Mouse (Mus musculus) megakaryocyte, embryonic 14.5 days (primary cell): ENCODE results near the gene Tnfrsf14. TPM values are rescaled to one million over a fixed set of nuclear protein-coding genes. Genes with fewer than 3 reads are reported as not detected.

Experiments used
- H3K27me3 ChIP-seq: replicated peaks from 2 replicates; pipeline ENCODE3; 2012; ENCODE audit warnings: inconsistent platforms
- H3K36me3 ChIP-seq: replicated peaks from 2 replicates; pipeline ENCODE3; 2012; ENCODE audit warnings: low read length, inconsistent platforms, mixed read lengths
- H3K4me1 ChIP-seq: 2 replicates; pipeline ENCODE4 v1.6.1; 2012; ENCODE audit warnings: inconsistent platforms
- H3K4me3 ChIP-seq: replicated peaks from 2 replicates; pipeline ENCODE3; 2012; ENCODE audit warnings: moderate library complexity, mild to moderate bottlenecking, inconsistent platforms
- H3K9me3 ChIP-seq: 2 replicates; pipeline ENCODE4 v1.6.1; 2012; ENCODE audit warnings: inconsistent platforms
- FLI1 ChIP-seq: IDR thresholded peaks from 2 replicates; pipeline ENCODE4 v1.6.1; 2012; ENCODE audit warnings: low read length, inconsistent platforms, mixed read lengths
- GATA1 ChIP-seq: IDR thresholded peaks from 3 replicates; pipeline ENCODE4 v1.6.1; 2012; ENCODE audit warnings: mixed read lengths, low read length, inconsistent platforms, borderline replicate concordance
- polyA plus RNA-seq: library from polyadenylated mRNA; stranded (reverse); fragments of >175 nt; gene quantifications from 2 replicates; pipeline ENCODE4 v1.2.3, GENCODE M21; 2012; ENCODE audit warnings: low replicate concordance; ENCODE audit not compliant: insufficient read depth

Tnfrsf14 gene
- polyA plus RNA-seq, 1 experiment, result 5.4 TPM

- H3K4me1 ChIP-seq, result peaks cover 40% of the 10 kb centered on the region
- H3K36me3 ChIP-seq, result no peaks in the 10 kb centered on the region
- peak overlapping the region; percentile 88 for H3K4me3 ChIP-seq
- H3K9me3 ChIP-seq, result peaks cover 19% of the 10 kb centered on the region
- no peak for TF ChIP-seq FLI1
- TF ChIP-seq GATA1, result no peak
- H3K27me3 ChIP-seq, result peaks cover 16% of the 10 kb centered on the region
Measured at GRCm38 (mm10) chr4:154904185-154905071, 23.9 kb downstream of the Tnfrsf14 start.

- Histone ChIP-seq H3K4me1 (peaks cover 42% of the 10 kb centered on the region), H3K27me3 (peaks cover 37% of the 10 kb centered on the region), H3K36me3 (no peaks in the 10 kb centered on the region), H3K9me3 (peaks cover 19% of the 10 kb centered on the region), H3K4me3 (no peak overlapping the region)
- TF ChIP-seq FLI1 (no peak), GATA1 (no peak)
Measured at GRCm38 (mm10) chr4:154902371-154902770, 26.0 kb downstream of the Tnfrsf14 start.

GRCm38 (mm10) chr4:154898506-154899446, 29.6 kb downstream of the Tnfrsf14 start, which contains the start of gene Fam213b:
Fam213b (minus strand) TSS chr4:154899135.
- H3K4me3 ChIP-seq, result peak within 1 kb of the TSS; percentile 92
- peaks cover 28% of the 10 kb centered on the region for H3K4me1 ChIP-seq
- no peak for TF ChIP-seq FLI1
- TF ChIP-seq GATA1, result no peak
- peaks cover 73% of the 10 kb centered on the region for H3K27me3 ChIP-seq
- H3K9me3 ChIP-seq, result peaks cover 19% of the 10 kb centered on the region
- no peaks in the 10 kb centered on the region for H3K36me3 ChIP-seq

DNA sequence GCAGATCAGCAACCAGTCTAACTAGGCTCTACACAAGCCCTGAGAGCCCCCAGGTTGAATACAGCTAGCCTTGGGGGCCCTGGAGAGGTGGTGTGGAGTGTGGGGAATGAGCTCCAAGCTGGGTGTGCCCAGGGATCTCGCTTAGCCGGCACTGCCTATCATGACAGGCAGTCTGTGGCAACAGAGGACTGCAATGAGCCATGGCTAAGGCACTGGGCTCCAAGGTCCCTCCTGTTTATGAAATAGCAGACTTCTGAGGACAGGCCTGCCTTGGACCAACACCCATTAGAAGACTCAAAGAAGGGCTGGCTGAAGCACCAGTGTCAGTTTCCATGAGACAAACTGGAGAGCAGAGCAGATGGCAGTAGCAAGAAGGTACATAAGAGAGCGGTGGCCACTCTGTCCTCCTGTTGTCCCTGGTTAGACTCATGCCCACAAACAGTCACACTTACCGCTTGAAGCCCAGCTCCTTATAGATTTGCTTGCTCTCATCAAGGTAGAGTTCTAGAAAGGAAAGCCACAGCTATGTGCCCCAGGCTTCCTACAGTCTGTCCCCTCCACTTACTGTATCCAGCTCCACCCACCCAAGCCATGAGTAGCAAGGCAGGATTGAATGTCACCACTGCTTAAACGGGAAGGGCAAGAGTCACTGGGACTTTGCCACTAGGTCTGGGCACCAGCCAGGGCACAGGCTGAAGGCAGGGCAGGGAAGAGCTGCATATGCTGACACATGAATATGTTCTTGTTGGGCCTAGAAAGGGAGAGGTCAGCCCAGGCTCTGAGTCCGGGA, 30.5 kb downstream of the Tnfrsf14 start:
- TF ChIP-seq GATA1 (no peak), FLI1 (no peak)
- H3K36me3 ChIP-seq, result no peaks in the 10 kb centered on the region
- peaks cover 82% of the 10 kb centered on the region for H3K27me3 ChIP-seq
- H3K4me1 ChIP-seq, result peaks cover 28% of the 10 kb centered on the region
- H3K9me3 ChIP-seq, result peaks cover 19% of the 10 kb centered on the region
- peak overlapping the region; percentile 92 for H3K4me3 ChIP-seq

DNA sequence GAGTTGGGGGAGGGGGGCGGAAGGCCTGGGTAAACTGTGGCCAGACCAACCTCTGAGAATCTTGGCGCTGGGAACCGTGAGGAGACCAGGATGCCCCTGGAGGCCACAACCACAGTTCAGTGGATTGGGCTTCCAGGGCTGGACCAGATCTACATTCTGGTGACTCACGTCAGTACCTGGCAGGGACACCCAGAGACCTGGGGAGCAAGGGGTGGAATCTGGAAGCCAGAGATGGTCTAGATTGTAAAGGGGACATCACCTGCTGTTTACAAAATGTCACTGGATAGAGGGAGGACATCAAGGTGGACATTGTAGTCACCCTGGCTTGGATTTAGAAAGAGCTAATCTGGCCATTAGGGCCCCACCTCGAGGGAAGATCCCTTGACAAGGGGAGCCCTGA, 32.8 kb downstream of the Tnfrsf14 start:
- TF ChIP-seq GATA1, result no peak
- TF ChIP-seq FLI1, result no peak
- H3K36me3 ChIP-seq, result no peaks in the 10 kb centered on the region
- no peak overlapping the region for H3K4me3 ChIP-seq
- H3K9me3 ChIP-seq, result peaks cover 1% of the 10 kb centered on the region; the same call in 1 of the 2 replicates
- H3K27me3 ChIP-seq, result peaks cover 91% of the 10 kb centered on the region
- H3K4me1 ChIP-seq, result peaks cover 19% of the 10 kb centered on the region

DNA sequence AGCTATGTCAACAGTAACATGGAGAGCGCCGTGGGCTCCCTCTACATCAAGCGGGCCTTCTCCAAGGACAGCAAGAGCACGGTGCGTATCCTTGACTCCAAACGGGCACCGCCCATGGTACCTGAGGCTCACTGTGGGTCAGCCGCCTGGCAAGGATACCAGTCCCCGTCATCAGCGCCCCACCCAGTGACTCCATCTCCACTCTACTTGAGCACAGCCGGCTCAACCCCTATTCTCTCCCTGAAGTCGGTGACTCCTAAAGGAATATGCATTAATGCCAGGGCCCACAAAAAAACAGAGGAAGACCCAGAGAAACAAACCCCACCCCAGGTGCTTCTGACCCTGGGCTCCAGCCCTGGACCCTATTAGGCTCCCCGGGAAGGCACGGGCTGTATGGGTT, 37.5 kb downstream of the Tnfrsf14 start:
- Histone ChIP-seq H3K27me3 (peaks cover 82% of the 10 kb centered on the region), H3K4me1 (no peaks in the 10 kb centered on the region), H3K36me3 (no peaks in the 10 kb centered on the region), H3K9me3 (no peaks in the 10 kb centered on the region), H3K4me3 (no peak overlapping the region)
- TF ChIP-seq FLI1 (no peak), GATA1 (no peak)

GRCm38 (mm10) chr4:154887593-154888250, 40.6 kb downstream of the Tnfrsf14 start:
- Histone ChIP-seq H3K4me3 (no peak overlapping the region), H3K36me3 (no peaks in the 10 kb centered on the region), H3K27me3 (peaks cover 78% of the 10 kb centered on the region), H3K9me3 (no peaks in the 10 kb centered on the region), H3K4me1 (no peaks in the 10 kb centered on the region)
- TF ChIP-seq FLI1 (no peak), GATA1 (no peak)

- Histone ChIP-seq H3K9me3 (no peaks in the 10 kb centered on the region), H3K4me3 (no peak overlapping the region), H3K27me3 (peaks cover 74% of the 10 kb centered on the region), H3K4me1 (peaks cover 1% of the 10 kb centered on the region), H3K36me3 (no peaks in the 10 kb centered on the region)
- TF ChIP-seq GATA1 (no peak), FLI1 (no peak)
Measured at GRCm38 (mm10) chr4:154886876-154887592, 41.3 kb downstream of the Tnfrsf14 start.

DNA sequence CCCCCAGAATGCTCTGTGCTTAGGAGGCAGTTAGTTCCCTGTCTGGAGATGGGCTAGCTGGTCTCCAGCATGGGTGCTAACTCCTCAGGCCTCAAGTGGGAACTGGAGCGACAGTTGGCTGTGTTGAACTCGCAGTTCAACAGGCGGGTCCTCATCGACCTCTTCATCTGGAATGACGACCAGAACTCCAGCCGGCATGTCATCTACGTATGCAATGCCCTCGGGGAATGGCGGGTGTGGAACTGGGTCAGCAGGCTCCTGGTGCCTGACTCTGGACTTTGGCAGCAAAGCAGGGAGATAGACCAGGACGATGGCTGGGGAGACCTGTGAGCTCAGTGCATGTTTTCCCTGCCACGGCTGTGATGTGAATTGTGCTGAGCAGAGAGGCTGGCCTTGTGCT, 42.9 kb downstream of the Tnfrsf14 start:
- Histone ChIP-seq H3K36me3 (no peaks in the 10 kb centered on the region), H3K9me3 (no peaks in the 10 kb centered on the region), H3K27me3 (peaks cover 66% of the 10 kb centered on the region), H3K4me1 (peaks cover 17% of the 10 kb centered on the region), H3K4me3 (no peak overlapping the region)
- no peak for TF ChIP-seq FLI1
- no peak for TF ChIP-seq GATA1
